Mouse (Mus musculus) brain, embryonic 18.5 days (tissue): ENCODE measurements around the gene Gpr65.

Experiments
- DNase-seq: peaks from one replicate; pipeline ENCODE4 v3.0.0-alpha.2; 2012; ENCODE audit warnings: low read depth, low spot score

The Gpr65 gene

GRCm38 (mm10) chr12:98282776-98283486 lies 14.5 kb downstream of the Gpr65 start:
- DNase-seq = no peak

DNA sequence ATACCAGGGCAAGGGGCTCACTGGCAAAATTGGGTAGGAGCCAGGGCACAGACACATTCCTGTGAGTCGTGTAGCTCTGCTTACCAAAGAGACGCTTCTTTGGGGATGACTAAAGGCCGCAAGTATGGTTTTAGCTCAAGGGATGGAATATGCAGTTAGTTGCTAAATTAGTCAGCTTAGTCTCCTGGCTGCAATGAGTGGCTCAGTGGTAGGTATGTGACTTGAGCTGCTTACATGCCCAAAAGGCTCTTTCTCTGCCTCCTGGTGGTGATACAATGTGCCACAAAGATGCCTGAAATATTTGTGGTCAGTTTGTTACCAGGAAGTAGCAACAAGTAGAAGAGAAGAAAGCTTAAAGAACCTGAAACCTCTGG lies 15.0 kb downstream of the Gpr65 start:
- DNase-seq = no peak

DNA sequence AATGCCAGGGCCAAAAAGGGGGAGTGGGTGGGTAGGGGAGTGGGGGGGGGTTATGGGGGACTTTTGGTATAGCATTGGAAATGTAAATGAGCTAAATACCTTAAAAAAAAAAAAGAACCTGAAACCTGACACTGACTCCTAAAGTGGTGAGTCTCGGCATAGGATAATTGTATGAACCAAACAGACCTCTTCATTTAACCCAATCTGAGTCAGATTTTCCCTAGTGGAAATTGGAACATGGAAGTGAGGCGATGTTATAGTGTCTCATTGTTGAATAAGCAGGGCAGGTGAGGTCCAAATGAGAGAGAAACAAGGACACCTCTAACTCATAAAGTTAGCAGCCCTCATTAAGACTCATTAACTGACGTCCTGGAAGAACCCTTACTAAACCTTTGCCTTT lies 16.0 kb downstream of the Gpr65 start:
- no peak for DNase-seq

DNA sequence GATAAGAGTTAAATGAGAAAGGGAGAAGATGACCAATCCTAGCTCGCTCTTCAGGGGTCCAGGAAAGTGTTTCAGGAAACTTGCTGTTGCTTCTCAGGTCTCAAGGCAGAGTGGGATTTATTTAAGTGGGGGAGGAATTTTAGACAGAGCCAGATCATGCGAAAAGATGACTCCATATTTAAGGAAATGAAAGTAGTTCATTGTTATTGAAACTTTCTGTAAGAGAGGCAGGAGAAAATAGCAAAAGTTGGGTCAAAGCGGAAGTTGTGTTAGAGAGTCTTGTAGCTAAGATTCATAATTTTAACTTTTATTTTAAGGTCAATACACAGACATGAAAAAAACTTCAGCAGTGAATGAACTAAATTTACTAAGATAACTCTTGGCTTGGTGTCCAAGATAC lies 22.0 kb downstream of the Gpr65 start:
- no peak for DNase-seq

- no peak for DNase-seq
Measured at GRCm38 (mm10) chr12:98292278-98292677, 23.8 kb downstream of the Gpr65 start.

DNA sequence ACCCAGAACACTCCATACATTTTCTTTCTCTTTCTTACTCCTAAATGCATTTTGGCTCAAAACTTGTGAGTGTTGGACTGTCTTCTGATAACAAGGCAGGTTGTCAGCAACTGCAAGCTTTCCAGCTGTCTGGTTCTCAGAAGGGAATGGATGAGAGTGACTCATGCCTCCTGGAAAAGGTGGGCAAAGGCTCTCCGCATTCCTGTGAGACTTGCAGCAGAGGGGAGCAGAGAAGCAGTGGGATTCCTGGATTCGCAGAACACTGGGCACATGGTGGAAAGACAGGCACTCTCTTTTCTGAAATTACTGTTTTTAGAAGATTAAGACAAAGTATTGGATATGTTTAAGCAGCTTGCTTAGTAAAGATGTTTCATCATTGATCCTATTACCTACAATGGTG lies 25.8 kb downstream of the Gpr65 start:
- DNase-seq = no peak

DNA sequence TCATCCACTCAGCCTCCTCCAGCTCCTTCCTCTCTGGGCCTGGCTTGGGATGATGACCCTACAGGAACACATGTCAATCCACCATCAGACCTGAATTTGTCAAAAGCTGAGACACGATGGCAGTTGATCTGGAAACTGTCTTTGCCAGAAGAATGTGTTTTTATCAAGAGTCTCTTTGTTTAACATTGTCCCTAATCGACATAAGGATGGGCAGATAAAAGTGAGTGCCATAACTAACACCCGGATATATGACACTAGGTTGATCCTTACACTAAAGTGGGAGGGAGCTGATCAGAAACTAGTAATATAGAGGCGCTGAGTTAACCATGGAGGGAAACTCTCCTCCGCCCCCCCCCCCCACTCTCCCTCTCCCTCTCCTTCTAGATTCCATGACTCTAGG lies 33.5 kb downstream of the Gpr65 start:
- DNase-seq = no peak

GRCm38 (mm10) chr12:98303013-98303412 lies 34.6 kb downstream of the Gpr65 start:
- DNase-seq = no peak

DNA sequence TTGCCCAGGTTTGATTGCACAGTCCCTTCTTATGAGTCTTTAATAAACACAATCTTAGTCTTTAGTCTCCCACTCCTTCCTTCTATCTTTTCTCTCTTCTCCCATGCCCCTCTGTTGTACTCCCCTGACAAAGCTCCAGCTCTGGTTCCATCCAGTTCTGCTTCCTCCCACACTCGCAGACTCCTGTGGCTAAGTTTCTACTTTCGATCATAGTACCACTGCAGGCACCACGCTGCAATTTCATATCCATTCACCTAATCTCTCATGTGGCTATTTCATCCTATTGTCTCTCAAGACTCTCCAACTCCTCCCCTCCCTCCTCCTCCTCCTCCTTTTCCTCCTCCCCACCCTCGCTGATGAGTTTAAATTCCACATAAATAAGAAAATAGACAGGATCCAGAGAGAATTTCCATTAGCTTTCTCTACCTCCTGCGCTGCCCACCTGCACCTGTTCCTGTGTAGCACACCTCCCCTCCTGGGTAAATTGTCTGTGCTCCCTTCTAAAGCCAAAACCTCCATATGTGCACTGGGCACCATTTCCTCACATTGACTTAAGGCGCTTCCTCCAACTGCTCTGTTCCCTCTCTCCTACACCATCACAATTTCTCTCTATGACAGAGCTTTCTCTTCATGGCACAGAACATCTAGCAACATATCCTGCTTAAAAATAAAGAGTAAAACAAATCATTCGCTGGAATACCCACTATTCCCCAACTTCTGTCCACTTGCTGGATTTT lies 38.9 kb downstream of the Gpr65 start:
- no peak for DNase-seq

GRCm38 (mm10) chr12:98311376-98312083 lies 43.1 kb downstream of the Gpr65 start:
- no peak for DNase-seq

DNA sequence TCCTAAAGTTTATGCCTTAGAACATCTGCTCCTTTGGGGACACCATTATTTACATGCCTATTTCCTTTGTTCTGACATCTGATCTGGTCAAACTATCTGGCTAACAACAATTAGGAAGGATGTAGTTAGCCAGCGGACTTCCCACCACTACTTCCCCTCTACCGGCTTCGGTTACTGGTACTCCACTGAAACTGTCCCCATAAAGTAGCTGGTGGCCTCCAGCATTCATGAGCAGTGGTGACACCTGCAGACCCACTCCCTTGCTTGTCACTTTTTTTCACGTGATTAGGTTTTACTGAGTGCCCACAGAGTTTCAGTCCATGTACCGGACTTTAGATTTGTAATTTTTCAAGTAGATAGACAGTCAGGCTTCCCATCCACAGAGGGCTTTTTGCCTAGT lies 47.5 kb downstream of the Gpr65 start:
- DNase-seq = no peak

GRCm38 (mm10) chr12:98317718-98318340 lies 49.4 kb downstream of the Gpr65 start:
- no peak for DNase-seq

GRCm38 (mm10) chr12:98322426-98322825 lies 54.0 kb downstream of the Gpr65 start:
- DNase-seq = no peak

DNA sequence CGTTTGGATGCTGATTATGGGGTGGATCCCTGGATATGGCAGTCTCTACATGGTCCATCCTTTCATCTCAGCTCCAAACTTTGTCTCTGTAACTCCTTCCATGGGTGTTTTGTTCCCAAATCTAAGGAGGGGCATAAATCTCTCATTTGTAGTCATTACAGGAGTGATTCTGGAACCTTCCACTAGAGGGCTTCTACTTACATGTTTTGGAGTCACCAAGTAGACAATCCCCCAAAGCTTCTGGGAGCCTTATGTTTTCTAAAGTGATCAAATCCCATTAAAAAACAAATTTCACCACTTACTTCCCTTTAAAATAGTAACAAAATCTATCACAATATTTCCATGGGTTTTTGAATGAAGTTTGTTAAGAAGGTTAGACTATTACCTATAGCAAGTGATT lies 55.7 kb downstream of the Gpr65 start:
- DNase-seq = peak; percentile 49
